Mouse (Mus musculus) CH12.LX (cell line): ENCODE measurements around the gene Ppp2r5c. TPM values are rescaled to one million over a fixed set of nuclear protein-coding genes. Genes with fewer than 3 reads are reported as not detected.

ENCODE experiments used
- polyA plus RNA-seq: library from polyadenylated mRNA; unstranded; fragments of >175 nt; gene quantifications from 2 replicates; pipeline ENCODE4 v1.2.1, GENCODE M21; 2012; ENCODE audit warnings: low read depth; ENCODE audit not compliant: insufficient read length
- total RNA-seq, 2 experiments: library from RNA; depleted of rRNA; stranded (reverse); fragments of 300-350 nt in 1 of 2; fragments of >200 nt in 1 of 2; gene quantifications; 2 replicates each; pipeline ENCODE4 v1.2.3; 2012 to 2014

Ppp2r5c gene
- total and polyA plus RNA-seq, 3 experiments: 71.6 to 111 (median 97.7) TPM

Other genes with a start within 250 kb of the Ppp2r5c start
- gene Dio3, start 168.1 kb upstream of the Ppp2r5c start, total RNA-seq (2012; rRNA removed): not detected in 2 replicates
- gene Dio3, start 168.1 kb upstream of the Ppp2r5c start, total RNA-seq (2014; rRNA removed): not detected in 2 replicates
- gene Dio3, start 168.1 kb upstream of the Ppp2r5c start, polyA plus RNA-seq: not detected in 2 replicates
- 96.1 and 114 TPM in 2 replicates for gene Dync1h1, start 154.3 kb downstream of the Ppp2r5c start, total RNA-seq (2012; rRNA removed)
- 24.9 and 25.7 TPM in 2 replicates for gene Dync1h1, start 154.3 kb downstream of the Ppp2r5c start, total RNA-seq (2014; rRNA removed)
- gene Dync1h1, start 154.3 kb downstream of the Ppp2r5c start, polyA plus RNA-seq: 71.7 and 80.1 TPM in 2 replicates
- 0.13 TPM in 1 of 2 replicates, not detected in the other for gene 1700001K19Rik, start 235.5 kb downstream of the Ppp2r5c start, total RNA-seq (2012; rRNA removed)
- not detected in 2 replicates for gene 1700001K19Rik, start 235.5 kb downstream of the Ppp2r5c start, total RNA-seq (2014; rRNA removed)
- gene 1700001K19Rik, start 235.5 kb downstream of the Ppp2r5c start, polyA plus RNA-seq: not detected in 2 replicates